Mouse (Mus musculus) embryonic facial prominence, embryonic 11.5 days (tissue): Measurements from ENCODE around the gene Cdk6. TPM values are rescaled to one million over a fixed set of nuclear protein-coding genes. Genes with fewer than 3 reads are reported as not detected.
"Not testable (repeated sequence)": the region's sequence is repeated elsewhere in the genome, so short reads cannot be mapped to it uniquely, and the experiment has no call there.

ENCODE experiments used
- ATAC-seq: fragments of 200-750 bp; cut with Nextera tagmentation; replicated peaks from 2 replicates; pipeline ENCODE4 v1.8.0; 2017; ENCODE audit warnings: low read depth; ENCODE audit not compliant: insufficient number of reproducible peaks, low FRiP score, low TSS enrichment
- DNase-seq: peaks from one replicate; pipeline ENCODE4 v3.0.0-alpha.2; 2015; ENCODE audit warnings: low spot score
- H3K27ac ChIP-seq: fragments of 300-500 bp; sonication (generic); replicated peaks from 2 replicates; pipeline ENCODE4 v1.5.1; 2014; ENCODE audit warnings: mild to moderate bottlenecking, low read depth, low read length, control low read depth
- H3K27me3 ChIP-seq: fragments of 300-500 bp; sonication (generic); 2 replicates; pipeline ENCODE4 v1.6.1; 2014; ENCODE audit warnings: mild to moderate bottlenecking, low read length, moderate library complexity, mixed read lengths; ENCODE audit not compliant: control insufficient read depth, insufficient read depth
- H3K36me3 ChIP-seq: fragments of 300-500 bp; sonication (generic); replicated peaks from 2 replicates; pipeline ENCODE4 v1.6.1; 2014; ENCODE audit warnings: low read depth, mild to moderate bottlenecking, low read length, moderate library complexity, mixed read lengths; ENCODE audit not compliant: control insufficient read depth, insufficient read depth
- H3K4me1 ChIP-seq: fragments of 300-500 bp; sonication (generic); 2 replicates; pipeline ENCODE4 v1.6.1; 2014; ENCODE audit warnings: low read length, mixed read lengths; ENCODE audit not compliant: control insufficient read depth, insufficient read depth
- H3K4me2 ChIP-seq: fragments of 300-500 bp; sonication (generic); 2 replicates; pipeline ENCODE4 v1.6.1; 2014; ENCODE audit warnings: low read depth, mild to moderate bottlenecking, control low read depth, low read length, moderate library complexity
- H3K4me3 ChIP-seq: fragments of 300-500 bp; sonication (generic); 2 replicates; pipeline ENCODE4 v1.5.1; 2014; ENCODE audit warnings: low read depth, low read length, control low read depth
- H3K9ac ChIP-seq: fragments of 300-500 bp; sonication (generic); replicated peaks from 2 replicates; pipeline ENCODE4 v1.6.1; 2014; ENCODE audit warnings: mild to moderate bottlenecking, control low read depth, low read length
- H3K9me3 ChIP-seq: fragments of 300-500 bp; sonication (generic); replicated peaks from 2 replicates; pipeline ENCODE4 v1.6.1; 2016; ENCODE audit warnings: mild to moderate bottlenecking, low read length, inconsistent platforms, mixed read lengths; ENCODE audit not compliant: control insufficient read depth
- WGBS: fragments of 180-500 bp; shearing (Covaris S2); extraction: QIAGEN DNeasy Blood & Tissue Kit; methylation state at CpG from one replicate; pipeline ENCODE4 v1.1.7; 2014; 5-methylcytosine and 5-hydroxymethylcytosine counted together
- polyA plus RNA-seq: library from polyadenylated mRNA; unstranded; fragments of >200 nt; fragmentation: Nextera tagmentation; extraction: Ambion mirVana; gene quantifications from 2 replicates; pipeline ENCODE4 v1.2.1, GENCODE M21; 2014

The Cdk6 gene
- polyA plus RNA-seq, 1 experiment from 2014 or later = 17.2 TPM

DNA sequence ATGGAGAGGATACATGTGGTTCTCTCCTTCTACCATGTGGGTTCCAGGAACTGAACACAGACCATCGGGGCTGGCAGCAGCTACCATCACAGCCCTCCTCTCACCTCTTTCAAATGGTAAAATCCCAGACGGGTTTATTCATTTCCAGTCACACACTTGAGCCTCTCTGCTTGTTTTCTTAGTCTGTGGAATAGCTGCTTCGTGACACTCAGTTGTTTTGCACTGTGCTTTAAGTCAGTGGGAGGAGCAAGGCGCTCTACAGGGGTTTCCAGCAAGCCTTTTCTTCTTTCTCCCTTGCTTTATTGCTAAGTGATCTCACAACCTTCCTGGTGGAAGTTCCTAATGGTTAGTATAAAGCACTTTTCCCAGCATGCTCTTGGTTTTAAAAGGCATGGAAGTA is 10.6 kb downstream of the Cdk6 start:
- not testable (repeated sequence) for H3K27ac ChIP-seq, H3K9ac ChIP-seq, H3K9me3 ChIP-seq, H3K4me3 ChIP-seq, H3K4me2 ChIP-seq, H3K36me3 ChIP-seq, H3K27me3 ChIP-seq, DNase-seq, ATAC-seq, H3K4me1 ChIP-seq
- 69% methylated on average over 4 of the region's 4 CpGs for WGBS

DNA sequence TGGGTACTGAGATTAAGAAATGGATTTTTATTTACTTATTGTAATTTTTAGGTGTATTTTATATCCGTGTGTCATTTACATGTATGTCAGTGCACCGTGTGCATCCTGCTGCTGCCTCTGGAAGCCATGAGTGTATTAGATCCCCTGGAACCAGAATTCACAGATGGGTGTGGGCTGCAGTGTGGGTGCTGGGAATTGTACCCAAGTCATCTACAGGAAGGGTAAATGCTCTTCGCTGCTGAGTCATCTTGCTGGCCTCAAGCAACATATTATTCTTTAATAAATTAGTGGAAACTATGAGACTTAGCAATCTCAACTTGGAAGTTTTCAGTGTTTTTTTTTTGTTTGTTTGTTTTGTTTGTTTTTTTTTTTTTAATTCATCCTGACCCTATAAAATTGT is 11.0 kb downstream of the Cdk6 start:
- DNase-seq = no peak
- ATAC-seq = no peak
- Histone ChIP-seq H3K36me3 (no peaks in the 10 kb centered on the region), H3K27ac (no peak overlapping the region), H3K9me3 (no peaks in the 10 kb centered on the region), H3K4me1 (no peaks in the 10 kb centered on the region), H3K9ac (no peak overlapping the region), H3K4me2 (no peak overlapping the region), H3K4me3 (no peak overlapping the region), H3K27me3 (no peaks in the 10 kb centered on the region)
- 94% methylated on average over 3 of the region's 3 CpGs for WGBS

DNA sequence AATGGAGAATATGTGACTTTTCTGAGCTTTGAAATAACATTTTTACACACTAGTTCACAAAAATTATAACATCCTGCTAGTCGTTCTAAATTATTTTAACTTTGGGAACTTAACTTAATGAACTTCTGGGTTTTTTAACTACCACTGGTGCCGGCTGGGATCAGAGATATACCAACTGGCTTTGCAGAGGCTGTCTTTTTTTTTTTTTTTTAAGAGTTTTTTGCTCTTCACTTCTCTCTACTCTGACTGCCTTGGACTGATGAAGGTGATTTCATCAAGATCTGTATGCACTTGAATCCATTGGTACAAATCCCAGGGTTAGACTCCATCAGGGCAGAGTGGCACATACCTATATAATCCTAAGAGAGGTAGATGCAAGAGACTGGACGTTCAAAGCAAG is 11.5 kb downstream of the Cdk6 start:
- Histone ChIP-seq H3K4me2 (no peak overlapping the region), H3K27ac (no peak overlapping the region), H3K9me3 (no peaks in the 10 kb centered on the region), H3K36me3 (no peaks in the 10 kb centered on the region), H3K27me3 (no peaks in the 10 kb centered on the region), H3K4me3 (no peak overlapping the region), H3K9ac (no peak overlapping the region), H3K4me1 (no peaks in the 10 kb centered on the region)
- no peak for DNase-seq
- no peak for ATAC-seq
- 87% methylated on average over 3 of the region's 3 CpGs for WGBS

DNA sequence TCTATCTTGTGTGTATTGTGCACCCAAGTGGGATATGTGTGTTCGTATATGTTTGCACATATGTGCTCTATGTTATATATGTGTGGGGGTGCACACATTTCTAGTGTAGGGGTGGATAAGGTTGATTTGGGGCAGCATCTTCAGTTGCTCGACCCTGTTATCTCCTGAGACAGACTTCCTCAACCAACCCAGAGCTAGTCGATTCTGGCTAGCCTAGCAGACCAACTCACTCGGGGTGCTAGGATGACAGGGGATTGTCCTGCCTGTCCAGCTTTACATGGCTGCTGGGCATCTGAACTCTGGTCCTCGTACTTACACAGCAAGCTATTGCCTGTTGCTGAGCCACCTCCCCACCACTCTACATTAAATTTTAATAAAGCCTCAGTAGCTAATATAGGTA is 13.0 kb downstream of the Cdk6 start:
- H3K4me3 ChIP-seq = no peak overlapping the region
- DNase-seq (no peak), ATAC-seq (no peak)
- H3K27me3 ChIP-seq = no peaks in the 10 kb centered on the region
- no peaks in the 10 kb centered on the region for H3K9me3 ChIP-seq
- no peaks in the 10 kb centered on the region for H3K4me1 ChIP-seq
- H3K4me2 ChIP-seq = no peak overlapping the region
- H3K9ac ChIP-seq = no peak overlapping the region
- no peaks in the 10 kb centered on the region for H3K36me3 ChIP-seq
- 85% methylated on average over 5 of the region's 5 CpGs for WGBS
- no peak overlapping the region for H3K27ac ChIP-seq

DNA sequence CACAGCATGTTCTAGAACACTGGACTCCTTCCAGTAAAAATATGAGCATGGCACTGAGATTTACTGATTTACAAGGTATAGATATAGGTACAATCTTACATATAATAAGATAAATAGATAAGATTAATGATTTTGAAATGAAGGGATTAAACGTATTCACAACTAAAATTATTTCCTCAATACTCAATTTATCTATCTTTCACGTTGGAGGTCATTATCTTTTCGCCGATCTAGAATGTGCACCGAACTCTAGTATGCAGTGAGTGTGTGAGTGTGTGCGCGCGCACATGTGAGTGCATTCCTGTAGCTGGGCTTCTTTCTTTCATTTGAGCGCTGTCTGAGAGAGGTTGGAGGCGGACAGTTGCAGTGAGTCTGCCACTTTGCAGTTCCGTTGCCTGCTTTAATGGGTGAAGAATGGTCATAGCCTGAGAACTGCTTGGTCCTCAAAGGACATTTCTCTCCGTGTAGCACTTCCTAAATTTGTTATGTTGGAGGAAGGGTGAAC is 13.8 kb downstream of the Cdk6 start:
- Histone ChIP-seq H3K36me3 (no peaks in the 10 kb centered on the region), H3K9me3 (no peaks in the 10 kb centered on the region), H3K4me3 (no peak overlapping the region), H3K27ac (no peak overlapping the region), H3K4me2 (no peak overlapping the region), H3K27me3 (no peaks in the 10 kb centered on the region), H3K9ac (no peak overlapping the region), H3K4me1 (no peaks in the 10 kb centered on the region)
- DNase-seq (no peak), ATAC-seq (no peak)
- 94% methylated on average over 12 of the region's 12 CpGs for WGBS

DNA sequence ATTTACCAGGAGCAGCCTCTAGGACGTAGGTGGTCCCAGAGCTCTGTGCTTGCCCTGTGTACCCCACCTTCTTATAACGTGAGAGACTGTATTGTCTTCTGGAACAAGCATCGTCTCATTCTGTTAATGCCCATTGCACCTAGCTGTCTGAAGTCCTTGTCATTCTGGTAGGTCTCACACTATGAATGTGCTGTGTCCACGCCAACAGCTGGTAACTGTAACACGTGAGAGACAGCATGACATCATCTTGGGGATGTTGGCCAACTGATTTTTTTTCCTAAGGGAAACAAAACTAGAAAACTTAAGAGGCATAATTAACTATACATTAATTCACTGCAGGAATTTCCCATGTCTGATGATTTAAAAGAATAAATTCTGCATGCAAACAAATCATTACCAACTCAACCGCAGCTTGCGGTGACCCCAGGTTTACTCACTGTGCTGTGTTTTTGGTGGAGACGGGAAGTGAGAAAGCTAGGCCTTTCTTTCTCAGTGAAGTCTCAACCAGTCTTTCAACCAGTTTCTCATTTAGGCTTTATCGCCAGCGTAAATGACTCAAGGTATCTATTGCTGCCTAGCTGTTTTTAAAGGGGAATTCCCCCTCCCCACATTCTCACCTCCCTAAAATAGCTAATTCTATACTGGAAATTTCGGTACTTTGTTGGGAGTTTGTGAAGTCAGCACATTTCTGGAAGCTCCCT is 14.4 kb downstream of the Cdk6 start:
- no peak for ATAC-seq

DNA sequence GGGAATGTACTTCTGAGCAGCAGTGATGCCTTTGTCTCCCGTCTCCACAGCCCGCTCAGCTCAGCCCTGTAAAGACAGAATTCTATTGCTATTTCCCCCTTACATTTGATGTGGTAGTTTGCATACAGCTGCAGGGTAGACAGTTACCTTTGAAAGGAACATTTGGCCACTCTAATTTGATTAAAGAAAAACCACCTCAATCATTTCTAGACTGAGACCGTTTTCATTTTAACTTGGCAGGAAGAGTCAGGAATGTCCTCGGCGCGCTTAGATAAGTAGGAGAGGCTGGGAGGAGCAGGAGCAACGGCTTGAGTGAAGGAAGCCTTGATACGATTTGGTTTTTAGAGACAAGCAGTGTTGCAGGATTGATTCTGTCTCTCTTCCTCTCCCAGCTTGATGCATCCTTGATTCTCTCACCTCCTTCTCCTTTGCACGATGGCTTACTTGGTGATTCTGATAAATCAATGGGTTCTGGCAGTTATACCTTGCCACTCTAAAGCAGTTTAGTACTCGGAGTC is 15.0 kb downstream of the Cdk6 start:
- ATAC-seq = no peak
- Histone ChIP-seq H3K4me1 (no peaks in the 10 kb centered on the region), H3K9me3 (no peaks in the 10 kb centered on the region), H3K36me3 (no peaks in the 10 kb centered on the region), H3K4me2 (no peak overlapping the region), H3K4me3 (no peak overlapping the region), H3K27ac (no peak overlapping the region), H3K9ac (no peak overlapping the region), H3K27me3 (no peaks in the 10 kb centered on the region)
- no peak for DNase-seq
- 84% methylated on average over 10 of the region's 10 CpGs for WGBS

More for the DNA sequence above, 14.4 kb downstream of the Cdk6 start:
- DNase-seq = no peak
- Histone ChIP-seq H3K36me3 (no peaks in the 10 kb centered on the region), H3K9ac (no peak overlapping the region), H3K9me3 (no peaks in the 10 kb centered on the region), H3K4me2 (no peak overlapping the region), H3K4me1 (no peaks in the 10 kb centered on the region), H3K27me3 (no peaks in the 10 kb centered on the region), H3K4me3 (no peak overlapping the region), H3K27ac (no peak overlapping the region)
- WGBS = 85% methylated on average over 11 of the region's 11 CpGs

DNA sequence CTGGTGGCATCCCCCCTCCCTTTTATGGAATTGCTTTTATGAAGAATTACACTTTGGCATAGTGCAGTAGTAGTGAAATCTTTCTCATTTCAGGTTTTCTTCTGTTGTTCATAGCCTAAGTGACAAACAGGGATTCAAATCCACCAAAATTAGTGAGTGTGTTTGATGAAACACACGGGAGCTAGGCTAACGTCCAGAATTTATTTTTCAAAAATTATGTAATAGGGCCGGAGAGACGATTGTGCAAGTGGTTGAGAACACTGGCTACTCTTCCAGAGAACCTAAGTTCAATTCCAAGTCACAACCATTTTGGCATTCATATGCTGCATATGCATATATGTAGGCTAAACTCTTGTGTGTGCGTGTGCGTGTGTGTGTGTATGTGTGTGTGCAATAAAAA is 16.2 kb downstream of the Cdk6 start:
- H3K9ac ChIP-seq = no peak overlapping the region
- H3K4me1 ChIP-seq = no peaks in the 10 kb centered on the region
- WGBS = 94% methylated on average over 6 of the region's 6 CpGs
- ATAC-seq = no peak
- no peak overlapping the region for H3K4me3 ChIP-seq
- H3K4me2 ChIP-seq = no peak overlapping the region
- H3K36me3 ChIP-seq = no peaks in the 10 kb centered on the region
- no peaks in the 10 kb centered on the region for H3K9me3 ChIP-seq
- H3K27me3 ChIP-seq = no peaks in the 10 kb centered on the region
- H3K27ac ChIP-seq = no peak overlapping the region
- DNase-seq = no peak
